Mouse (Mus musculus) hindbrain, embryonic 13.5 days (tissue): ENCODE data around the gene Fbxo31. TPM values are rescaled to one million over a fixed set of nuclear protein-coding genes. Genes with fewer than 3 reads are reported as not detected.

Experiments
- ATAC-seq: fragments of 200-750 bp; cut with Nextera tagmentation; 2 replicates; pipeline ENCODE4 v1.8.0; 2017; ENCODE audit warnings: moderate TSS enrichment; ENCODE audit not compliant: low FRiP score
- H3K27ac ChIP-seq: fragments of 300-500 bp; sonication (generic); 2 replicates; pipeline ENCODE4 v1.5.1; 2015; ENCODE audit warnings: inconsistent platforms, mild to moderate bottlenecking, moderate library complexity
- H3K27me3 ChIP-seq: fragments of 300-500 bp; sonication (generic); 2 replicates; pipeline ENCODE4 v1.6.1; 2015; ENCODE audit warnings: mild to moderate bottlenecking, inconsistent platforms
- H3K36me3 ChIP-seq: fragments of 300-500 bp; sonication (generic); 2 replicates; pipeline ENCODE4 v1.6.1; 2015; ENCODE audit warnings: mild to moderate bottlenecking, inconsistent platforms
- H3K4me1 ChIP-seq: fragments of 300-500 bp; sonication (generic); replicated peaks from 2 replicates; pipeline ENCODE4 v1.6.1; 2015; ENCODE audit warnings: inconsistent platforms
- H3K4me2 ChIP-seq: fragments of 300-500 bp; sonication (generic); 2 replicates; pipeline ENCODE4 v1.6.1; 2015; ENCODE audit warnings: inconsistent platforms, mild to moderate bottlenecking, moderate library complexity
- H3K4me3 ChIP-seq: fragments of 300-500 bp; sonication (generic); 2 replicates; pipeline ENCODE4 v1.5.1; 2015; ENCODE audit warnings: mild to moderate bottlenecking, inconsistent platforms
- H3K9ac ChIP-seq: fragments of 300-500 bp; sonication (generic); 2 replicates; pipeline ENCODE4 v1.6.1; 2015; ENCODE audit warnings: mild to moderate bottlenecking, inconsistent platforms
- H3K9me3 ChIP-seq: fragments of 300-500 bp; sonication (generic); 2 replicates; pipeline ENCODE4 v1.6.1; 2016; ENCODE audit warnings: inconsistent platforms
- WGBS: fragments of 180-500 bp; shearing (Covaris S2); methylation state at CpG from one replicate; pipeline ENCODE4 v1.1.7; 2015; 5-methylcytosine and 5-hydroxymethylcytosine counted together
- polyA plus RNA-seq: library from polyadenylated mRNA; unstranded; fragments of >200 nt; fragmentation: Nextera tagmentation; extraction: Ambion mirVana; gene quantifications from 2 replicates; pipeline ENCODE4 v1.2.1, GENCODE M21; 2015

Gene Fbxo31
- polyA plus RNA-seq, 1 experiment from 2014 or later = 24.4 TPM

GRCm38 (mm10) chr8:121584730-121585129 is 6.1 kb upstream of the Fbxo31 start:
- H3K9ac ChIP-seq = peak overlapping the region; percentile 75; the same call in 1 of the 2 replicates
- peaks cover 10% of the 10 kb centered on the region for H3K27me3 ChIP-seq
- H3K9me3 ChIP-seq = no peaks in the 10 kb centered on the region
- peak overlapping the region; percentile 80; the same call in 1 of the 2 replicates for H3K27ac ChIP-seq
- WGBS = 47% methylated on average over 13 of the region's 13 CpGs
- peak overlapping the region; percentile 69 for H3K4me2 ChIP-seq
- no peak for ATAC-seq
- H3K4me1 ChIP-seq = peaks cover 19% of the 10 kb centered on the region
- H3K36me3 ChIP-seq = no peaks in the 10 kb centered on the region
- H3K4me3 ChIP-seq = peak overlapping the region; percentile 62

- no peak overlapping the region for H3K27ac ChIP-seq
- H3K27me3 ChIP-seq = peaks cover 10% of the 10 kb centered on the region
- no peak overlapping the region for H3K4me2 ChIP-seq
- H3K4me3 ChIP-seq = no peak overlapping the region
- H3K9me3 ChIP-seq = no peaks in the 10 kb centered on the region
- no peak overlapping the region for H3K9ac ChIP-seq
- peaks cover 22% of the 10 kb centered on the region for H3K4me1 ChIP-seq
- no peaks in the 10 kb centered on the region for H3K36me3 ChIP-seq
- ATAC-seq = no peak
- 64% methylated on average over 8 of the region's 8 CpGs for WGBS
Observed at GRCm38 (mm10) chr8:121583653-121584052, 5.0 kb upstream of the Fbxo31 start.

- Histone ChIP-seq H3K27ac (no peak overlapping the region), H3K4me1 (peaks cover 44% of the 10 kb centered on the region), H3K9ac (no peak overlapping the region), H3K4me2 (no peak overlapping the region), H3K9me3 (no peaks in the 10 kb centered on the region), H3K27me3 (peaks cover 10% of the 10 kb centered on the region), H3K36me3 (no peaks in the 10 kb centered on the region), H3K4me3 (no peak overlapping the region)
- no peak for ATAC-seq
- WGBS = 46% methylated on average over 9 of the region's 9 CpGs
Observed at GRCm38 (mm10) chr8:121580465-121580864, 1.9 kb upstream of the Fbxo31 start.

- H3K9ac ChIP-seq = peak overlapping the region; percentile 91
- peaks cover 55% of the 10 kb centered on the region for H3K4me1 ChIP-seq
- ATAC-seq = peak; percentile 74
- peak overlapping the region; percentile 86 for H3K27ac ChIP-seq
- peak overlapping the region; percentile 89 for H3K4me2 ChIP-seq
- no peaks in the 10 kb centered on the region for H3K36me3 ChIP-seq
- H3K4me3 ChIP-seq = peak overlapping the region; percentile 84
- peaks cover 3% of the 10 kb centered on the region; the same call in 1 of the 2 replicates for H3K27me3 ChIP-seq
- H3K9me3 ChIP-seq = no peaks in the 10 kb centered on the region
- 2% methylated on average over 40 of the region's 44 CpGs for WGBS
Observed at GRCm38 (mm10) chr8:121577751-121578675, 593 bp downstream of the Fbxo31 start.

- Histone ChIP-seq H3K4me2 (no peak overlapping the region; the same call in 1 of the 2 replicates), H3K36me3 (no peaks in the 10 kb centered on the region), H3K4me3 (no peak overlapping the region), H3K4me1 (peaks cover 59% of the 10 kb centered on the region), H3K9me3 (no peaks in the 10 kb centered on the region), H3K27ac (no peak overlapping the region), H3K27me3 (no peaks in the 10 kb centered on the region), H3K9ac (peak overlapping the region; percentile 11; the same call in 1 of the 2 replicates)
- WGBS = 93% methylated on average over 3 of the region's 3 CpGs
- ATAC-seq = no peak
Observed at GRCm38 (mm10) chr8:121575661-121576060, 2.9 kb downstream of the Fbxo31 start.

GRCm38 (mm10) chr8:121573275-121573674 is 5.3 kb downstream of the Fbxo31 start:
- Histone ChIP-seq H3K4me2 (no peak overlapping the region), H3K4me1 (peaks cover 52% of the 10 kb centered on the region), H3K27ac (no peak overlapping the region; the same call in 1 of the 2 replicates), H3K9me3 (no peaks in the 10 kb centered on the region), H3K36me3 (no peaks in the 10 kb centered on the region), H3K27me3 (no peaks in the 10 kb centered on the region), H3K9ac (no peak overlapping the region), H3K4me3 (no peak overlapping the region)
- no peak for ATAC-seq
- WGBS = 44% methylated on average over 3 of the region's 3 CpGs

- H3K9me3 ChIP-seq = no peaks in the 10 kb centered on the region
- no peaks in the 10 kb centered on the region for H3K27me3 ChIP-seq
- no peak overlapping the region for H3K4me3 ChIP-seq
- peaks cover 47% of the 10 kb centered on the region for H3K4me1 ChIP-seq
- H3K36me3 ChIP-seq = no peaks in the 10 kb centered on the region
- H3K9ac ChIP-seq = no peak overlapping the region
- H3K4me2 ChIP-seq = no peak overlapping the region
- no peak for ATAC-seq
- 83% methylated on average over 7 of the region's 7 CpGs for WGBS
- no peak overlapping the region for H3K27ac ChIP-seq
Observed at GRCm38 (mm10) chr8:121572121-121572520, 6.5 kb downstream of the Fbxo31 start.

- H3K27me3 ChIP-seq = no peaks in the 10 kb centered on the region
- 88% methylated on average over 17 of the region's 17 CpGs for WGBS
- H3K4me1 ChIP-seq = peaks cover 41% of the 10 kb centered on the region
- H3K9me3 ChIP-seq = no peaks in the 10 kb centered on the region
- no peak overlapping the region for H3K27ac ChIP-seq
- ATAC-seq = no peak
- H3K4me2 ChIP-seq = no peak overlapping the region
- H3K9ac ChIP-seq = no peak overlapping the region
- no peak overlapping the region for H3K4me3 ChIP-seq
- no peaks in the 10 kb centered on the region for H3K36me3 ChIP-seq
Observed at GRCm38 (mm10) chr8:121570801-121571200, 7.8 kb downstream of the Fbxo31 start.

GRCm38 (mm10) chr8:121570335-121570734 is 8.3 kb downstream of the Fbxo31 start:
- 85% methylated on average over 21 of the region's 21 CpGs for WGBS
- no peaks in the 10 kb centered on the region for H3K36me3 ChIP-seq
- ATAC-seq = no peak
- H3K27me3 ChIP-seq = no peaks in the 10 kb centered on the region
- H3K9ac ChIP-seq = no peak overlapping the region
- H3K4me1 ChIP-seq = peaks cover 41% of the 10 kb centered on the region
- no peak overlapping the region for H3K27ac ChIP-seq
- H3K4me2 ChIP-seq = no peak overlapping the region
- no peak overlapping the region for H3K4me3 ChIP-seq
- H3K9me3 ChIP-seq = no peaks in the 10 kb centered on the region

- Histone ChIP-seq H3K4me3 (no peak overlapping the region), H3K36me3 (peaks cover 9% of the 10 kb centered on the region; the same call in 1 of the 2 replicates), H3K4me1 (peaks cover 35% of the 10 kb centered on the region), H3K9me3 (no peaks in the 10 kb centered on the region), H3K9ac (no peak overlapping the region), H3K27me3 (no peaks in the 10 kb centered on the region), H3K27ac (no peak overlapping the region), H3K4me2 (no peak overlapping the region)
- no peak for ATAC-seq
- 68% methylated on average over 6 of the region's 6 CpGs for WGBS
Observed at GRCm38 (mm10) chr8:121568321-121568720, 10.3 kb downstream of the Fbxo31 start.

- 62% methylated on average over 6 of the region's 6 CpGs for WGBS
- Histone ChIP-seq H3K4me3 (no peak overlapping the region), H3K4me1 (peaks cover 35% of the 10 kb centered on the region), H3K27me3 (no peaks in the 10 kb centered on the region), H3K36me3 (peaks cover 35% of the 10 kb centered on the region), H3K4me2 (no peak overlapping the region), H3K9me3 (no peaks in the 10 kb centered on the region), H3K27ac (no peak overlapping the region), H3K9ac (no peak overlapping the region)
- no peak for ATAC-seq
Observed at GRCm38 (mm10) chr8:121563701-121564100, 14.9 kb downstream of the Fbxo31 start.

GRCm38 (mm10) chr8:121562941-121563351 is 15.7 kb downstream of the Fbxo31 start:
- 75% methylated on average over 9 of the region's 9 CpGs for WGBS
- H3K36me3 ChIP-seq = peaks cover 42% of the 10 kb centered on the region
- peaks cover 28% of the 10 kb centered on the region for H3K4me1 ChIP-seq
- H3K4me3 ChIP-seq = no peak overlapping the region
- ATAC-seq = no peak
- H3K27ac ChIP-seq = no peak overlapping the region
- H3K9me3 ChIP-seq = no peaks in the 10 kb centered on the region
- H3K27me3 ChIP-seq = no peaks in the 10 kb centered on the region
- no peak overlapping the region for H3K9ac ChIP-seq
- no peak overlapping the region for H3K4me2 ChIP-seq
